Mouse (Mus musculus) T-helper 2 cell (primary cell): Measurements from ENCODE around the gene Spsb2.
"Not testable (repeated sequence)": the region's sequence is repeated elsewhere in the genome, so short reads cannot be mapped to it uniquely, and the experiment has no call there.

Experiments
- in situ Hi-C: fragments of 300-600 bp; cut with MboI, MseI; formaldehyde crosslinking; loops from one replicate; pipeline ENCODE4 v1.15.1; 2025; ENCODE audit warnings: high pct_unique_total_duplicates

Spsb2 gene

GRCm38 (mm10) chr6:124803061-124803460 lies 5.4 kb upstream of the Spsb2 start:
- in situ Hi-C loops, result no loop called here

GRCm38 (mm10) chr6:124803691-124804090 lies 4.8 kb upstream of the Spsb2 start:
- in situ Hi-C loops, result not testable (repeated sequence)

- in situ Hi-C loops, result no loop called here
Measured at GRCm38 (mm10) chr6:124804341-124804740, 4.1 kb upstream of the Spsb2 start.

- in situ Hi-C loops, result no loop called here
Measured at GRCm38 (mm10) chr6:124805341-124806321, 2.8 kb upstream of the Spsb2 start.

GRCm38 (mm10) chr6:124806446-124807140 lies 1.9 kb upstream of the Spsb2 start:
- in situ Hi-C loops, result no loop called here

- in situ Hi-C loops, result no loop called here
Measured at GRCm38 (mm10) chr6:124807366-124807765, 1.1 kb upstream of the Spsb2 start.

GRCm38 (mm10) chr6:124807986-124808357 lies 489 bp upstream of the Spsb2 start:
- in situ Hi-C loops, result no loop called here

- in situ Hi-C loops, result no loop called here
Measured at GRCm38 (mm10) chr6:124809052-124809774, 752 bp downstream of the Spsb2 start.

GRCm38 (mm10) chr6:124809775-124810538 lies 1.5 kb downstream of the Spsb2 start:
- in situ Hi-C loops, result no loop called here

- in situ Hi-C loops, result not testable (repeated sequence)
Measured at GRCm38 (mm10) chr6:124810566-124811402, 2.3 kb downstream of the Spsb2 start.

GRCm38 (mm10) chr6:124811403-124811665 lies 2.9 kb downstream of the Spsb2 start:
- in situ Hi-C loops, result no loop called here

GRCm38 (mm10) chr6:124811701-124812560 lies 3.5 kb downstream of the Spsb2 start:
- in situ Hi-C loops, result no loop called here

GRCm38 (mm10) chr6:124812848-124813247 lies 4.4 kb downstream of the Spsb2 start:
- in situ Hi-C loops, result no loop called here

GRCm38 (mm10) chr6:124813496-124813895 lies 5.0 kb downstream of the Spsb2 start:
- in situ Hi-C loops, result no loop called here

- in situ Hi-C loops, result no loop called here
Measured at GRCm38 (mm10) chr6:124813933-124814332, 5.5 kb downstream of the Spsb2 start, which contains the start of gene Tpi1. TSS of gene Tpi1 (minus strand) at chr6:124814296.

GRCm38 (mm10) chr6:124814448-124814847 lies 6.0 kb downstream of the Spsb2 start:
- in situ Hi-C loops, result no loop called here

GRCm38 (mm10) chr6:124814858-124815774 lies 6.7 kb downstream of the Spsb2 start:
- in situ Hi-C loops, result no loop called here

GRCm38 (mm10) chr6:124816611-124817010 lies 8.2 kb downstream of the Spsb2 start:
- in situ Hi-C loops, result no loop called here
